Mouse (Mus musculus): ENCODE measurements around the gene Pakap. TPM values are rescaled to one million over a fixed set of nuclear protein-coding genes. Genes with fewer than 3 reads are reported as not detected.

Gene Pakap
- polyA plus RNA-seq, 1 experiment: 0.38 TPM

- H3K4me3 ChIP-seq (ENCODE audit: control insufficient read depth, insufficient read depth, low read length): no peak overlapping the region
- TF ChIP-seq CTCF (IDR thresholded peaks at IDR 0.05; ENCODE audit: borderline replicate concordance, control insufficient read depth, extremely low read depth, insufficient read depth, low read length, poor library complexity) (no peak), POLR2A (IDR thresholded peaks at IDR 0.05; ENCODE audit: control insufficient read depth, extremely low read depth, insufficient read depth, low read length, poor library complexity) (no peak)
- no peak for DNase-seq
- no peaks in the 10 kb centered on the region for H3K36me3 ChIP-seq (ENCODE audit: control insufficient read depth, insufficient read depth, low read length)
- no peaks in the 10 kb centered on the region for H3K27me3 ChIP-seq (ENCODE audit: control insufficient read depth, insufficient read depth, low read length)
- peaks cover 11% of the 10 kb centered on the region for H3K4me1 ChIP-seq (replicated peaks; ENCODE audit: control insufficient read depth, insufficient read depth, low read length)
- no peak overlapping the region for H3K27ac ChIP-seq (ENCODE audit: control insufficient read depth, insufficient read depth, low read length)
These were observed 221.1 kb downstream of the Pakap start for GRCm38 (mm10) chr4:57789118-57789517.

- 92% methylated on average over 8 of the region's 8 CpGs for WGBS
- H3K27ac ChIP-seq (ENCODE audit: control insufficient read depth, insufficient read depth, low read length): no peak overlapping the region
These were observed 226.0 kb downstream of the Pakap start for GRCm38 (mm10) chr4:57793989-57794388.

GRCm38 (mm10) chr4:57794547-57794946 is 226.6 kb downstream of the Pakap start:
- Histone ChIP-seq H3K27ac (ENCODE audit: control insufficient read depth, insufficient read depth, low read length) (no peak overlapping the region), H3K4me1 (replicated peaks; ENCODE audit: control insufficient read depth, insufficient read depth, low read length) (peaks cover 16% of the 10 kb centered on the region), H3K27me3 (ENCODE audit: control insufficient read depth, insufficient read depth, low read length) (no peaks in the 10 kb centered on the region), H3K4me3 (ENCODE audit: control insufficient read depth, insufficient read depth, low read length) (no peak overlapping the region), H3K36me3 (ENCODE audit: control insufficient read depth, insufficient read depth, low read length) (no peaks in the 10 kb centered on the region)
- TF ChIP-seq POLR2A (IDR thresholded peaks at IDR 0.05; ENCODE audit: control insufficient read depth, extremely low read depth, insufficient read depth, low read length, poor library complexity) (no peak), CTCF (IDR thresholded peaks at IDR 0.05; ENCODE audit: borderline replicate concordance, control insufficient read depth, extremely low read depth, insufficient read depth, low read length, poor library complexity) (no peak)
- DNase-seq: no peak
- WGBS: 85% methylated on average over 3 of the region's 3 CpGs

More at GRCm38 (mm10) chr4:57793989-57794388, 226.0 kb downstream of the Pakap start:
- TF ChIP-seq CTCF (IDR thresholded peaks at IDR 0.05; ENCODE audit: borderline replicate concordance, control insufficient read depth, extremely low read depth, insufficient read depth, low read length, poor library complexity): no peak
- TF ChIP-seq POLR2A (IDR thresholded peaks at IDR 0.05; ENCODE audit: control insufficient read depth, extremely low read depth, insufficient read depth, low read length, poor library complexity): no peak
- Histone ChIP-seq H3K27me3 (ENCODE audit: control insufficient read depth, insufficient read depth, low read length) (no peaks in the 10 kb centered on the region), H3K4me1 (replicated peaks; ENCODE audit: control insufficient read depth, insufficient read depth, low read length) (peaks cover 16% of the 10 kb centered on the region), H3K4me3 (ENCODE audit: control insufficient read depth, insufficient read depth, low read length) (no peak overlapping the region), H3K36me3 (ENCODE audit: control insufficient read depth, insufficient read depth, low read length) (no peaks in the 10 kb centered on the region)
- DNase-seq: no peak

- H3K27ac ChIP-seq (ENCODE audit: control insufficient read depth, insufficient read depth, low read length): 0 out of 2 replicates have a peak overlapping the region, but pooled peaks have one; percentile 43
- no peak overlapping the region for H3K4me3 ChIP-seq (ENCODE audit: control insufficient read depth, insufficient read depth, low read length)
- DNase-seq: no peak
- 37% methylated on average over 9 of the region's 9 CpGs for WGBS
- H3K4me1 ChIP-seq (replicated peaks; ENCODE audit: control insufficient read depth, insufficient read depth, low read length): peaks cover 9% of the 10 kb centered on the region
- no peaks in the 10 kb centered on the region for H3K27me3 ChIP-seq (ENCODE audit: control insufficient read depth, insufficient read depth, low read length)
- no peaks in the 10 kb centered on the region for H3K36me3 ChIP-seq (ENCODE audit: control insufficient read depth, insufficient read depth, low read length)
- TF ChIP-seq CTCF (IDR thresholded peaks at IDR 0.05; ENCODE audit: borderline replicate concordance, control insufficient read depth, extremely low read depth, insufficient read depth, low read length, poor library complexity): no peak
- TF ChIP-seq POLR2A (IDR thresholded peaks at IDR 0.05; ENCODE audit: control insufficient read depth, extremely low read depth, insufficient read depth, low read length, poor library complexity): no peak
These were observed 229.7 kb downstream of the Pakap start for GRCm38 (mm10) chr4:57797548-57798285.

- H3K4me3 ChIP-seq (ENCODE audit: control insufficient read depth, insufficient read depth, low read length): no peak overlapping the region
- 26% methylated on average over 10 of the region's 10 CpGs for WGBS
- DNase-seq: no peak
These were observed 230.5 kb downstream of the Pakap start for GRCm38 (mm10) chr4:57798286-57799018.

GRCm38 (mm10) chr4:57799297-57799696 is 231.3 kb downstream of the Pakap start:
- WGBS: 63% methylated on average over 1 of the region's 1 CpGs
- Histone ChIP-seq H3K4me3 (ENCODE audit: control insufficient read depth, insufficient read depth, low read length) (no peak overlapping the region), H3K4me1 (replicated peaks; ENCODE audit: control insufficient read depth, insufficient read depth, low read length) (peaks cover 9% of the 10 kb centered on the region), H3K36me3 (ENCODE audit: control insufficient read depth, insufficient read depth, low read length) (no peaks in the 10 kb centered on the region), H3K27ac (ENCODE audit: control insufficient read depth, insufficient read depth, low read length) (no peak overlapping the region), H3K27me3 (ENCODE audit: control insufficient read depth, insufficient read depth, low read length) (no peaks in the 10 kb centered on the region)
- no peak for DNase-seq
- TF ChIP-seq POLR2A (IDR thresholded peaks at IDR 0.05; ENCODE audit: control insufficient read depth, extremely low read depth, insufficient read depth, low read length, poor library complexity) (no peak), CTCF (IDR thresholded peaks at IDR 0.05; ENCODE audit: borderline replicate concordance, control insufficient read depth, extremely low read depth, insufficient read depth, low read length, poor library complexity) (no peak)

More at GRCm38 (mm10) chr4:57798286-57799018, 230.5 kb downstream of the Pakap start:
- TF ChIP-seq CTCF (IDR thresholded peaks at IDR 0.05; ENCODE audit: borderline replicate concordance, control insufficient read depth, extremely low read depth, insufficient read depth, low read length, poor library complexity): no peak
- no peak for TF ChIP-seq POLR2A (IDR thresholded peaks at IDR 0.05; ENCODE audit: control insufficient read depth, extremely low read depth, insufficient read depth, low read length, poor library complexity)
- Histone ChIP-seq H3K4me1 (replicated peaks; ENCODE audit: control insufficient read depth, insufficient read depth, low read length) (peaks cover 9% of the 10 kb centered on the region), H3K27me3 (ENCODE audit: control insufficient read depth, insufficient read depth, low read length) (no peaks in the 10 kb centered on the region), H3K27ac (ENCODE audit: control insufficient read depth, insufficient read depth, low read length) (no peak overlapping the region), H3K36me3 (ENCODE audit: control insufficient read depth, insufficient read depth, low read length) (no peaks in the 10 kb centered on the region)

All from thymus, adult 2 months (tissue).